Mouse (Mus musculus) c-Kit-positive CD71-positive TER-119-negative erythroid progenitor cells, embryonic 14.5 days (primary cell): ENCODE measurements at regions not wholly inside any gene's neighbourhood (a gene's known extent, or its start where the extent isn't known, plus 50 kb on each side); places are given as distances from the start of the nearest gene placed in this dataset.
"Not testable (repeated sequence)": the region's sequence is repeated elsewhere in the genome, so short reads cannot be mapped to it uniquely, and the experiment has no call there.

ENCODE experiments used
- DNase-seq: peaks from one replicate; pipeline ENCODE4 v3.0.0-alpha.2; 2013; ENCODE audit warnings: low read depth

GRCm38 (mm10) chr16:73155447-73155846, 847.3 kb downstream of the Robo1 start:
- DNase-seq: no peak

- not testable (repeated sequence) for DNase-seq
These were observed 819.8 kb downstream of the Robo1 start for GRCm38 (mm10) chr16:73127927-73128326.

- DNase-seq: no peak
These were observed 812.5 kb downstream of the Robo1 start for GRCm38 (mm10) chr16:73120568-73120967.

GRCm38 (mm10) chr16:73117338-73117737, 809.2 kb downstream of the Robo1 start:
- DNase-seq: no peak

- DNase-seq: no peak
These were observed 799.9 kb downstream of the Robo1 start for GRCm38 (mm10) chr16:73108021-73108452.

GRCm38 (mm10) chr16:73107608-73108007, 799.5 kb downstream of the Robo1 start:
- DNase-seq: no peak

- DNase-seq: no peak
These were observed 797.4 kb downstream of the Robo1 start for GRCm38 (mm10) chr16:73105496-73105895.

GRCm38 (mm10) chr16:73100273-73100672, 792.2 kb downstream of the Robo1 start:
- no peak for DNase-seq

- DNase-seq: no peak
These were observed 790.7 kb downstream of the Robo1 start for GRCm38 (mm10) chr16:73098760-73099159.

GRCm38 (mm10) chr16:73097176-73097575, 789.1 kb downstream of the Robo1 start:
- DNase-seq: no peak

- DNase-seq: no peak
These were observed 788.3 kb downstream of the Robo1 start for GRCm38 (mm10) chr16:73096091-73097083.
